Mouse (Mus musculus) right cerebral cortex, postnatal 25 days (tissue): ENCODE results near the gene Rtn1.

Source experiments
- DNase-seq: peaks from one replicate; pipeline ENCODE4 v3.0.0; 2022

Rtn1 gene

DNA sequence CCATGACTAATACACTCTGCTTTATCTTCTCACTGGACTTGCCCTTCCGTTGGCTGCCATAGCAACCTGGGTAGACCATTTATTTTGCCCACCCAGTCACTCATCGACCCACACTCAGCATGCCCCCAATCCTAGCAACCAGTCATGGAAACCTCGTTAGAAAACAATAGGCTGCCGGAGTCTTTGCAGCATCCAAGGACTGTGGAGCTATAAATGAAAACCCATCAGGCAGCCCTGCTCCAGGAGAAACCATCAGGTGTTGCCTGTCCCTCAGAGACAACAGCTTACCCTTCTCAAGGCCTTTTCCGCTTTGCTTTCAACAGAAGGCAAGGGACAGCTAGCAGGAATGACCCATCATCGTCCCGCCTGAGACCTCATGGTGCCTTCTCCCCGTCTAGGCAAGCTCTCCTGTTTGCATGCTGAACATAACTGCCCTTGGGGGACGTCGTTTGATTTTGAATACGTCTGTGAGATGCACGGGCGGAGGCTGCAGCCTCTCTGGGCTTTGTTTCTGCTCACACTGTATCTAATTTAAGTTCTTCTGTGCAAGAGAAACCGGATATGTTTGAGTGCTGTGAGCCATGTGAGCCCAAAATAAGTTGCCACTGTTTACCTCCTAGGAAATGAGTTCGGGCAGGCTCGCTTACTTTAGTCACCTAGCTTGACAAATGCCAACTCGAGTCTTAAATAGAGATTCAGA, 34.8 kb downstream of the Rtn1 start:
- no peak for DNase-seq

DNA sequence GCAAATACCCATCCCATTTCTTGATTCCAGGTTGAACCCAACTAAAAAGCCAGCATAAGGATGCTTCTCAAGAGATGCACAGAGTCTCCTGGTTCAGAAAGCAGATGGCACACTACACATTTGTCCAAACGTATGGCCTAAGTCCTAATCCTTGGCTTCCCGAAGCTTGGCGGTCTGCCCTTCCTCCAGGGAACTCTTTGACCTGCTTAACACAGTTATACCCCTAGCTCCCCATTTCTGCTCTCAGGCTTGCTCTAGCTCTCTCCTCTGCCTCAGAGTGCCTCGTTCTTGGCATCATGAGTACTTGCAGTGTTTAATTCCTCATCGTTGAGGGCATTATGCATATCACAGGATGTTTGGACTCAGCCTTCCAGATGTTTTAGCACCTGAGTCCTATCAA, 38.8 kb downstream of the Rtn1 start:
- DNase-seq, result no peak

DNA sequence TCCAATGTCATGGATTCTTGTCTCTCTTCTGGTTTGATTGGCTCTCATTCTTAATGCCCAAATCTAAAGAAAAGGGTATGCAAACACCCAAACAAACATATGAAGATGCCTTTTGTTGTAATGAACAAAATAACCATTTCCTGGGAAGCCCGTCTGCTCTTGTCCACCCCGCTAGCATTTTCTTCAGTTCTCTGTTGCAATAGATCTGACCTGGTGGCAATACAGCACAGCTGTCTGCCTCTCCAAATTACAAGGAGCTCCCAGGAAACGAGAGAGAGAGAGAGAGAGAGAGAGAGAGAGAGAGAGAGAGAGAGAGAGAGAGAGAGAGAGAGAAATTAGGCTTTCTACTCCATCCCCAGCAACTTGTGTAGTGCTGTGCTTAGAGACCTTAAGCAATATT, 42.1 kb downstream of the Rtn1 start:
- no peak for DNase-seq

GRCm38 (mm10) chr12:72366104-72366437, 42.8 kb downstream of the Rtn1 start:
- no peak for DNase-seq

DNA sequence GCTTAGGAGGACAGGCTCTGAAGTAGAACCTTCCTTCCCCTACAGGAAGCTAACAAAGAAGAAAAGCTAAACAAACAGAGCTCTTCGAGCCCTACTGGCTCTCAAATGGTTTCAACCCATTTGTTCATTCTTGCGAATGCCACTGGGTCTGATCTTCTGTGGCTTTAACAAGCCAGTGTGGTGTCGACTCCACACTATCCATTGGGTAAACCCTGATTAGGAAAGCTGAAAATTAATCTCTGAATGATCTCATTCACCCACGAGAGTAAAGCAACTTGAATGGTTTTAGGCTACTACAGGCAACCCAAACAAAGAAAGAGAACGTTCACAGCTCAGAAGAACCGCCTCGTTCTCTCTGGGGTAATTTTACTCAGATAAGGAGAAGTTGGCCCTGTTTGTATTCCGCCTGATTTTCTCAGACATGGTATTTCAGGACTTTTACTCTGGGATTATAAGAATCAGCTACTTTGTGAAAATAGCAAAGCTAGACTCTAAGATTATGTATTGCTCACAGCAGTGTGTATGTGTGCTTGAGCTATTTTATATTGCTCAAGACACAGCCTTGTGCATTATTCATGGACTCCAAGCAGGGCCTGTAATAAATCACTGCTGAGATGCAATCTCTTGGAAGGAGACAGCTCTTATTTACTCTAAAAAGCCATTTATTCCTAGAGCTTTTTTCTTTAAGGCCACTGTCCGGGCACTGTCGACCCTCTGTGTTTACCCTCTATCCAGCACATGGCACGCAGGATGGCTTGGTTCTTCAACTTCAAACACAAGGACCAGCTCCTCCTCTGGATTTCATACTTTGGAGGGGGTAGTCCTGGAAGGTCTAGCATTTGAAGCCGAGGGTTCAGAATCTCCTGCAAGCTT, 43.4 kb downstream of the Rtn1 start:
- no peak for DNase-seq

- no peak for DNase-seq
Measured at GRCm38 (mm10) chr12:72364543-72364942, 44.3 kb downstream of the Rtn1 start.

- DNase-seq, result no peak
Measured at GRCm38 (mm10) chr12:72361701-72362354, 47.0 kb downstream of the Rtn1 start.

DNA sequence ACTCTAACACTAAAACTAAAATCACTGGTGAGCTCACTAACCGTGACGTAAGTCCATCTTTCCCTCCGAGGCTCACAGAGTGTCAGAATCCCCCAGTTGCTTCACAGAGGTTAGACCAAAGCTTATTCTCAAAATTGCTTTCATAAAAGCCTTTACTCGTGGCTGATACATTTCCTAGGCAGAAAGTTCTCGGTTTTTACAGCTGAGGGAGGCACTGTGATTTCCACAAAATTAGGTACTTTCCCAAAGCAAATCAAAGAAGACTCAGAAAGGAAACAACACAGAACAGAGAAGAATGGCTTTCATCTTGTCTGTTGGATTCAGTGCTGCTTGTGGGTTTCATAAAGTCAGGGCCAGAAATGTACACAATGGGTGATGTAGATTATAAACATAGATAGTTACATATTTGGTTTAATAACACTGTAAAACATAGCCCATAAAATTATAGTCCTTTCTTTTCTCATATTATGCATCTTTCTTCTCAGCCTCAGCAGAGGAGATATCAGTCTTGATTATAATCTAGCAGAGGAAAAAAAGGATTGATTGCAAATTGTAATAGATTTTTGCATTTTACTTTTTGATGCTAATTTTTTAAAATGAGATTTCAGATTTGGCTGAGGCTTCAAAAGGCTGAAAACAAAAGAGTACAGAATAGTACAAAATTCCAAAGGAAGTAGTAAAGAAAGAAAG, 47.8 kb downstream of the Rtn1 start:
- DNase-seq, result no peak

DNA sequence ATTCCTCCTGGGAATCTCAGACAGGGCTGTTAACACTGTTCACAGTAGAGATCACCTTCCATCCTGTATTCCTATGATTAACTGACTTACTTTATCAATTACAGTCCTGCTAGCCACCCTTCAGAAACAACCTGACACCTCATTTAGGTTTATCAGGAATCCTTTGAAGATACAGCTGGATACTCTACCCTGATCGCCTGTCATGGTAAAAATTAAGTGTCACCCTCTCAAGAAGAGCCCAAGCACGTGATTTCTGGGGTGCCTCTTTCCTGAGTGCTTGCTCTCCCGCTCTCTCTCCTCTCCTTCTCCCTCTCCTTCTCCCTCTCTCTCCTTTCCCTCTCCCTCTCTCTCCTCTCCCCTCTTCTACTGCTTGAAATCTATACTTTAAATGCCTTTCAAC, 49.0 kb downstream of the Rtn1 start:
- no peak for DNase-seq

DNA sequence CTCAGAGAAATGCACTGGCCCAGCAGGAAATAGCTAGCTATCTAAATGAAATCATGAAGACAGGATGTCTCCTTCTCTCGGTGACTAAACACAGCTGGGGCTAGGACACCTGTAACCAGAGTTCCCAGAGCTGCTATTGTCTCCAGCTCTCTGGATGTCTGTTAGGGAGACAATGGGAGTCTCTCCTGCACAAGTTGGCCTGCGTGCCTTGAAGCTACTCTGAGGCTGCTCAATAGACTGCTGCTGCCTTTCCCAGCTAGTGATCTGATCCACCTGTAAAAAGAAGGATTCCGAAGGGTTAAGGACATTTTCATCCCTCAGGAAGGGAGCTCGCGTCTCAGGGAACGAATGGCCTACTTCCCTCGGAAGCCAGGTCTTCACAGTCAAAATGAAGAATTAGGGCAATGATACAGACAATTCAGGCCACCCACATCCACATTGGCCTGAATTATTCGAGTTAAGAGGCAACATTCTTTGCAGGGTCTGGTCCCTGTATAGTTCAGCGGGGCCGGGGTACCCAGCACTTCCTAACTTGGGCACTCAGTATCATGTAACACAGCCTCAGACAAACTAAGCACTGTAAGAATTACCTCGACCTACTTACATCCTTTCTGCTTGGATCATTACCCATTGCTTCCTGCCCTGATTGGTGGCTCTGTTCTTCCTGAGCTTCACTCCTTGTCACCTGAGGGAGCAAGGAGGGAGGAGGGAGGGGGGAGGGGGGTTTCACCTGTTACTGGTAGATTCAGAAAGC, 51.0 kb downstream of the Rtn1 start:
- no peak for DNase-seq

DNA sequence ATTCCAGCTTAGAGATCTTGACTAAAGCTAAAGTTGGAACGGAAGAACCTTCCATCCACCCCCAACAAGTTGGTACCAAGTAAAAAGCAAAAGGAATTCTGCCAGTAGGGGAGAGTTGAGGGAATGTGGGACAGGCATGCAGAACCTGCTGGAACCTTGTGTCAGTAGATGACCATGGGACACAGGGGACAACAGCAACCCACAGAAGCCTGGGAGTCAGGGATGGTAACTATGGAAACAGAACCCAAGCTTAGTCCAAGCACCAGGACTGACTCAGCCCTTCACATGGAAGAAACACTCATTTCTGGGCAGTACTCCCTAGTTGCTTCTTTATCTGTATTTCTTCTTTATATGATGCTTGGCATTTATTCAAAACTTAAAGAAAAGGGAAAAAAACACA, 54.6 kb downstream of the Rtn1 start:
- peak; percentile 36 for DNase-seq

DNA sequence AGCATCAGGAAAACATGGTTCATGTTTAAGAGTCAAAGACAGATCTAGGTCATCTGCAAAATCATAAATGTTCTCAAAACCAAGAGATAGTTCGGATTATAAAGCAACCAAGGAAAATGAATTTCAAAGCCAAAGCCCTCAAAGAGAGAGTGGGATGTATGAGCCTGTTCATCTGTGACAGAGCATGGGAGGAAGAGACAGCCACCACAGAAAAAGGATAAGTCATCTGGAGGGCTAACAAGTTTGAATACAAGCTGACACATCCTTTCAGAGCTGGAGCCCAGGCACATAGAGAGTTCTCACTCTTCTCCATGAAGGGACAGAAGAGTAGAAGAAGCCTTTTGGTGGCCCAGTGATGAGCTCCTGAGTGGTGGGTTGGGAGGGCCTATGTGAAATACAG, 55.3 kb downstream of the Rtn1 start:
- DNase-seq, result no peak

GRCm38 (mm10) chr12:72348508-72348907, 60.3 kb downstream of the Rtn1 start:
- DNase-seq, result no peak

DNA sequence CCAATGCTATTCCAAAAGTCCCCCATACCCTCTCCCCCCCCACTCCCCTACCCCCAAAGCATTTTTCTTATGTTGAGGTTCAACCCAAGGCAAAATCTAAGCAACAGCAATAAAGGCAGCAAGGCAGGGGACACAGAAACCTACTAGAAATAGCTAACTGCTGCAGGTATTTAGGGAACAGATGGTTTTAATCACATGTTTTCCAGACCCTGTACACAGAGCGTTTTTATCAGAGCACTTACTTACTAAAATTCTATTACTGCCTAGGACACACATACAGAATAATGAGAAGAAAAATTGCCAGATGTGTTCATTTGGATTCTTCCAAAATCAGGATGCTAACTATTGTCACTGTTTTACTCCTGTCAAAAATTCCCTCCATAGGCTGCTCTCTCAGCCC, 61.7 kb downstream of the Rtn1 start:
- no peak for DNase-seq

DNA sequence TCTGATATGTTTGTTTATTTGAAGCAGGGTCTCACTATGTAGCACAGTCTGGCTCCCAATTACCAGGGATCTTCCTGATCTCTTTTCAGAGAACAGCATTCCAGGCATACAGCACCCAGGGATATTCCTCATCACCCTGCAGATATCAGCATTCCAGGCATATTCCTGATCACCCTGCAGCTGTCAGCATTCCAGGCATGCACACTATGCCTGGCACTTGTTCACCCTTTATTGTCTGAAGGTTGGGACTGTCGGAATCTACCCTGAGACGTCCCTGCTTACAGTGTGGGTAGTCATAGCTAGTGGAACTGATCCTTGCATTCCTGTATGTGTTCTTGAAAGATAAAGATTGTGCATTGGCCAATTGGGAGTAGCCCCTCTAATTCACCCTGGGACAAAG, 65.2 kb downstream of the Rtn1 start:
- no peak for DNase-seq

- DNase-seq, result no peak
Measured at GRCm38 (mm10) chr12:72336009-72336408, 72.8 kb downstream of the Rtn1 start.

- no peak for DNase-seq
Measured at GRCm38 (mm10) chr12:72332488-72333013, 76.3 kb downstream of the Rtn1 start.

- DNase-seq, result no peak
Measured at GRCm38 (mm10) chr12:72331912-72332487, 76.9 kb downstream of the Rtn1 start.

GRCm38 (mm10) chr12:72326087-72326486, 82.8 kb downstream of the Rtn1 start:
- DNase-seq, result no peak

GRCm38 (mm10) chr12:72325025-72325424, 83.8 kb downstream of the Rtn1 start:
- DNase-seq, result no peak

DNA sequence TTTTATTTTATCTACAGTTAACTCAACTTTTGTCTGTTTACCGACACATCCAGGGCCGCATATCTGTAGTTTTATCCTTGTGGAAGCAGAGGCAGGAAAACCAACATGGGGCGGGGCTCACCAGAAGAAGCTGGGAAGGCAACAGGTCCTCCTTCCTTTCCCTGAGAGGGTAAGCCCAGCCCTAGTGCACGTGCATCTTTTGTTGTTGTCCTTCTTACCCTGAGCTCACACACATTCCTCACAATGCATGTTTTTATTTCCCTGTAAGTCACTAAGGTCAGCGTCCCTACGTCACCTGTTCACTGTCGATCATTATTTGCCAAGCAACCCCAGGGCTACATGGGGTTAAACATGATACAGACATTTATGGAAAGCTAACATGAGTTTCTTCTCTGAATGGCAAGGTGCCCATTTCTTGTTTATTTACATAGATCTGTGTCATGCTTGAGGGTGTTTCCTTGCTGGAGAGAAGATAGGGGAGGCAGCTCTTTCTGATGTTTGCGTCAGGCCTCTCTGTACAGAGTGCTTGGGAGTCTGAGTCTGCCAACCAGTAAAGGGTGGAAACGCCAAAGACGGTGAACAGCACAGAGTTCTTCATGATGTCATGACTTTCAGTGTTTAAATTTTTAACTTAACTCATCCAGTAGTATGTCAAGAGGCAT, 84.5 kb downstream of the Rtn1 start:
- DNase-seq, result no peak
